Mouse (Mus musculus) E14TG2a.4 (cell line): ENCODE data around the gene Gm28372.

Source experiments
- CTCF ChIP-seq: conservative IDR thresholded peaks from 2 replicates; pipeline ENCODE4 v1.5.1; 2014; ENCODE audit warnings: low read length
- NANOG ChIP-seq: IDR thresholded peaks from 2 replicates; pipeline ENCODE4 v1.6.1; 2014; ENCODE audit warnings: borderline replicate concordance, low read length, mixed read lengths
- POU5F1 ChIP-seq: IDR thresholded peaks from 2 replicates; pipeline ENCODE4 v1.6.1; 2014; ENCODE audit warnings: low read length, borderline replicate concordance

DNA sequence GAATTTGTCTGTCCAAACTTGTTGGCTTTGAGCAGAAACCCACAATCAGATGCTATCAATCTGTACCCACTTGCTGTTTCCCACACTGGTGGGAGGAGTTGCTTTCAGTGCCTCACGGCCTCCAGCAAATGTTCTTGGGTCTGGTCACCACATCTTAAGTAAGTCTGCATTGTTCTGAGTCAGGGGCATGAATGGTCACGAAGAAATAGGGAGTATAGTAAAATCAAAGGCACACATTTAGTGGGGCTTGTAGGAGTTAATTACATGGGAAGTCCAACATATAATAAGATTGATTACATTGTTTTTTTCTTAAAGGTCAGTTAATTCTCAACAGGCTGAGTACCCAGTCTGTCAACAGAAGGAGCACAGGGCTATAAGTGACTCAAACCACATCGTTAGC, 21.8 kb upstream of the Gm28372 start:
- no peak for TF ChIP-seq CTCF
- TF ChIP-seq NANOG = no peak
- TF ChIP-seq POU5F1 = no peak
